ENCODE assay signal across 13 mouse cellular contexts in the genomic region with DNA sequence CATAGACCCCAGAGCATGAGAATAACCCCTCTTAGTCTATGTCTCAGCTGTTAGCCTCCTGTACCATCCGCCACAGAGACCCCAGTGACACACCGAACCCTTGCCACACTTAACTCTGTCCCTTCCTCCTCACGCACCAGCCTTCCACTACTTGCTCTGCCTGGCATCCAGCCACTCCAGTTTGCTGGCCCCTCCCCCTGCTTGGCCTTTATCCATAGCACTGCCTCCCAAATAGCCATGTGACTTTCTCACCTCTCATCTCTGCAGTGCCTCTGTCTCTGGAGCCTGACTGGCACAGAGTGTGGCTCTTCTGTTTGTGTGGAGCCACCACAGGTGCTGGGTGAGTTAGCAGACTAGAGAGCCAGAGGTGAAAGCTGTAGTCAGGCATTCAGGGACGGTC. TPM values are rescaled to one million over a fixed set of nuclear protein-coding genes. Genes with fewer than 3 reads are reported as not detected.
A peak's percentile ranks its signal among the peaks of the same experiment; 100 is the strongest.
DNase-seq lines count a peak whose midpoint lies in the region; ATAC-seq and TF ChIP-seq lines count a peak whose summit lies in the region.
"Had no signal": no experiment of that assay in that cellular context is flagged by ENCODE, and none has a peak within 500 bp of the region (broad histone marks: within the 10 kb centered on the region; RNA-seq: fewer than 3 reads in every experiment).

No protein-coding gene starts in this region.

- H3K4me1 ChIP-seq in kidney, adult 2 months (ENCODE audit: control insufficient read depth, insufficient read depth, low read length): no peaks in the 10 kb centered on the region
- peaks cover 3% of the 10 kb centered on the region; the same call in 1 of the 2 replicates for H3K4me1 ChIP-seq in kidney, embryonic 15.5 days

- no peak overlapping the region for H3K4me3 ChIP-seq in kidney, adult 2 months (ENCODE audit: insufficient read depth, low read depth, low read length)
- H3K4me3 ChIP-seq in kidney, embryonic 15.5 days (replicated peaks): no peak overlapping the region
- H3K4me3 ChIP-seq: forebrain, embryonic 13.5 days; limb, embryonic 12.5 days; megakaryocyte, embryonic 14.5 days; myocyte had no signal

- WGBS in kidney, adult 2 months: 48% methylated on average over 4 of the region's 4 CpGs
- WGBS in kidney, embryonic 15.5 days: 75% methylated on average over 4 of the region's 4 CpGs

- H3K27me3 ChIP-seq in kidney, adult 2 months (replicated peaks; ENCODE audit: control insufficient read depth, insufficient read depth, low read length): no peaks in the 10 kb centered on the region
- H3K27me3 ChIP-seq in kidney, embryonic 15.5 days: no peaks in the 10 kb centered on the region
- H3K27me3 ChIP-seq: forebrain, embryonic 13.5 days; limb, embryonic 12.5 days; megakaryocyte, embryonic 14.5 days had no signal

- no peak for ATAC-seq in kidney, embryonic 15.5 days (replicated peaks; ENCODE audit: low FRiP score)
- ATAC-seq in erythroblast, adult 5-6 weeks (replicated peaks; ENCODE audit: low FRiP score, poor library complexity, severe bottlenecking): 0 out of 2 replicates have a peak, but pooled peaks have one; percentile 23
- ATAC-seq in megakaryocyte-erythroid progenitor cell, adult 5-6 weeks (replicated peaks; ENCODE audit: low FRiP score, low TSS enrichment, poor library complexity, severe bottlenecking): 0 out of 2 replicates have a peak, but pooled peaks have one; percentile 20
- no peak for ATAC-seq in erythroid progenitor cell, adult 5-6 weeks (replicated peaks; ENCODE audit: low FRiP score, poor library complexity, severe bottlenecking)
- ATAC-seq: forebrain, embryonic 13.5 days; hindbrain, postnatal 0 days had no signal

- no peak for TF ChIP-seq POLR2A in kidney, adult 2 months (IDR thresholded peaks at IDR 0.05; ENCODE audit: low read depth, low read length)

- TF ChIP-seq CTCF in kidney, adult 2 months (conservative IDR thresholded peaks at IDR 0.05; ENCODE audit: insufficient read depth, insufficient read length, low read depth, low read length): no peak

- H3K27ac ChIP-seq in kidney, adult 2 months (ENCODE audit: insufficient read depth, low read depth, low read length): no peak overlapping the region
- no peak overlapping the region for H3K27ac ChIP-seq in kidney, embryonic 15.5 days
- H3K27ac ChIP-seq: forebrain, embryonic 13.5 days; hindbrain, postnatal 0 days; limb, embryonic 12.5 days had no signal

- H3K9me3 ChIP-seq in kidney, embryonic 15.5 days (replicated peaks): no peaks in the 10 kb centered on the region
- H3K9me3 ChIP-seq: forebrain, embryonic 13.5 days; limb, embryonic 12.5 days; megakaryocyte, embryonic 14.5 days had no signal

- H3K4me2 ChIP-seq in kidney, embryonic 15.5 days: no peak overlapping the region
- H3K4me2 ChIP-seq: forebrain, embryonic 13.5 days; limb, embryonic 12.5 days had no signal

- DNase-seq in kidney, adult 2 months: peak; percentile 77
- DNase-seq in kidney, postnatal 25 days: peak; percentile 78 to 80
- DNase-seq in right cerebral cortex, postnatal 4 days: no peak
- DNase-seq: thymus, postnatal 25 days had no signal

- H3K9ac ChIP-seq in kidney, embryonic 15.5 days: no peak overlapping the region
- H3K9ac ChIP-seq: forebrain, embryonic 13.5 days; limb, embryonic 12.5 days had no signal

- H3K36me3 ChIP-seq in kidney, adult 2 months (ENCODE audit: control insufficient read depth, insufficient read depth, low read length): peaks cover 2% of the 10 kb centered on the region; the same call in 1 of the 2 replicates
- H3K36me3 ChIP-seq in kidney, embryonic 15.5 days: peaks cover 76% of the 10 kb centered on the region

RNA-seq across cellular contexts. Expression of a gene that starts 27.5 kb away (rescaled TPM):
- 49.1 and 52.2 TPM in 2 replicates for polyA plus RNA-seq in kidney, adult 2 months (2012; rRNA removed)
- 66.5 and 69.0 TPM in 2 replicates for polyA plus RNA-seq in kidney, embryonic 15.5 days (2015; fragmentation: Nextera tagmentation; extraction: Ambion mirVana)
- 15.7 and 16.9 TPM in 2 replicates for total RNA-seq in erythroblast, adult 5-6 weeks (2015; ENCODE audit: low replicate concordance)
- 27.2 and 32.7 TPM in 2 replicates for total RNA-seq in erythroblast, adult 5-6 weeks (2017; ENCODE audit: low replicate concordance)
- total RNA-seq in megakaryocyte-erythroid progenitor cell, adult 5-6 weeks (2014; fragmentation: Nextera tagmentation): 13.5 and 14.4 TPM in 2 replicates
- total RNA-seq in megakaryocyte-erythroid progenitor cell, adult 5-6 weeks (2017): 6.7 and 10.6 TPM in 2 replicates
- 27.4 and 32.3 TPM in 2 replicates for total RNA-seq in erythroid progenitor cell, adult 5-6 weeks (2015; ENCODE audit: low replicate concordance)
- 41.3 and 44.3 TPM in 2 replicates for total RNA-seq in erythroid progenitor cell, adult 5-6 weeks (2017; ENCODE audit: low replicate concordance)

RNA-seq across cellular contexts. Expression of a gene that starts 57.0 kb away (rescaled TPM):
- 22.2 and 25.9 TPM in 2 replicates for polyA plus RNA-seq in kidney, adult 2 months (2012; rRNA removed)
- polyA plus RNA-seq in kidney, embryonic 15.5 days (2015; fragmentation: Nextera tagmentation; extraction: Ambion mirVana): 120 and 126 TPM in 2 replicates
- total RNA-seq in erythroblast, adult 5-6 weeks (2015; ENCODE audit: low replicate concordance): 29.0 and 33.4 TPM in 2 replicates
- total RNA-seq in erythroblast, adult 5-6 weeks (2017; ENCODE audit: low replicate concordance): 31.9 and 35.1 TPM in 2 replicates
- 41.8 and 46.9 TPM in 2 replicates for total RNA-seq in megakaryocyte-erythroid progenitor cell, adult 5-6 weeks (2014; fragmentation: Nextera tagmentation)
- 60.5 and 68.2 TPM in 2 replicates for total RNA-seq in megakaryocyte-erythroid progenitor cell, adult 5-6 weeks (2017)
- 15.1 and 20.5 TPM in 2 replicates for total RNA-seq in erythroid progenitor cell, adult 5-6 weeks (2015; ENCODE audit: low replicate concordance)
- 16.0 and 18.6 TPM in 2 replicates for total RNA-seq in erythroid progenitor cell, adult 5-6 weeks (2017; ENCODE audit: low replicate concordance)

Comparison
In these comparisons a context has a peak if more than half of its experiments do, and no peak if none do; other contexts are left out.
1. ATAC-seq: peak in erythroblast, adult 5-6 weeks (single experiment) and megakaryocyte-erythroid progenitor cell, adult 5-6 weeks (single experiment); none in kidney, embryonic 15.5 days (single experiment) and erythroid progenitor cell, adult 5-6 weeks (single experiment).